22 mouse cellular contexts compared by ENCODE assay signal in the genomic region with DNA sequence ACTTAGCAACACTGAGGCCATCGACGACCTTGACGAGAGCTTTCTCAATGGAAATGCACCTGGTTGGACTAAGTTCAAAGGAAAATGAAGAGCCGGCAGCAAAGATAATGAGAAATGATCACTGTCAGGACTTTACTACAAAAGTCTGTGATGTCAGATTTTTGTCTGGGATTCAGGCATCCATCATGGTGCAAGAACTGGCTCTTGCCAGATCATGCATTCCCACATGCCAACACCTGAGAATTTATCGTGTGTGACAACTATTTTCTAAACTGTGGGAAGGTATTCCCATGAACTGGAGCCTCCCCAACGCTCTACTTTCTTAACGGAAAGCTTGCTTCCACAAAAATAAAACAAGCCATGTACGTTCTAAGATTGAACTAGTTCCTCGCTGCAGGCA. TPM values are rescaled to one million over a fixed set of nuclear protein-coding genes. Genes with fewer than 3 reads are reported as not detected.
"Had no signal": no experiment of that assay in that cellular context is flagged by ENCODE, and none has a peak within 500 bp of the region (broad histone marks: within the 10 kb centered on the region; RNA-seq: fewer than 3 reads in every experiment).

No protein-coding gene starts in this region.

- DNase-seq: retina, postnatal 1 day; right cerebral cortex, adult 18-20 months; right cerebral cortex, postnatal 14 days; right cerebral cortex, postnatal 25 days; right cerebral cortex, postnatal 4 days; spleen, adult 18-20 months; thymus, adult 18-20 months; thymus, adult 2 months; thymus, postnatal 14 days; thymus, postnatal 25 days; thymus, postnatal 36 days; thymus, postnatal 4 days had no signal

- H3K9me3 ChIP-seq: neural tube, embryonic 15.5 days; stomach, embryonic 15.5 days had no signal

- H3K4me2 ChIP-seq: neural tube, embryonic 15.5 days; stomach, embryonic 15.5 days had no signal

- H3K9ac ChIP-seq: neural tube, embryonic 15.5 days; stomach, embryonic 15.5 days had no signal

- H3K27me3 ChIP-seq: stomach, embryonic 15.5 days had no signal

- H3K27ac ChIP-seq: neural tube, embryonic 15.5 days; stomach, embryonic 15.5 days; stomach, postnatal 0 days had no signal

- H3K36me3 ChIP-seq: neural tube, embryonic 15.5 days; stomach, embryonic 15.5 days had no signal

- H3K4me3 ChIP-seq: neural tube, embryonic 15.5 days; stomach, embryonic 15.5 days had no signal

- H3K4me1 ChIP-seq: stomach, embryonic 15.5 days had no signal

RNA-seq across cellular contexts. Expression of a gene that starts 58.1 kb away (rescaled TPM):
- total RNA-seq: neutrophil, adult 5-6 weeks had no signal
- polyA plus RNA-seq: small intestine, adult 2 months; spleen, adult 2 months; stomach, embryonic 14.5 days; stomach, postnatal 0 days; testis, adult 2 months; thymus, postnatal 0 days; urinary bladder, adult 2 months had no signal
